Mouse (Mus musculus): ENCODE data around the gene Efcab6.
"Not testable (repeated sequence)": the region's sequence is repeated elsewhere in the genome, so short reads cannot be mapped to it uniquely, and the experiment has no call there.

Gene Efcab6

DNA sequence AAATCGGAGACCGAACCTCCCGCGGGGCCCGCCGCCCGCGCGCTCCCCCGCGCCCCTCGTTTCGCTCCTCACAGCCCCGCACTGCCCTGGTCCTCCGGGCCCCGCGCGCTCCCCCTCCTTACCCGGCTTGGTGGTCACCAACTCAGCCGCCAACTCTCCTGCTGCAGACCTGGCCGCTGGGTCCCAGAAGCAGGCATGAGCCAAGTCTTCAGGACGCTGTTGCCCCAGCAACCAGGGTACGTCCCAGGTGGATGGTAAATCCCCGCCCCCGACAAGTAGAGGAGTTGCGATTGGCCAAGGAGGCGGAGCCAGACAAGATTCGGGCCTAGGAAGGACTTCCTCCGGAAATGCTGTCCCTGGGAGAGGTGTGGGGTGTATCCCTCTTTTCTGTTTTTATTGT is at the start of gene Efcab6:
Gene Efcab6, minus strand, starts transcription at position 240 of the 400 bp plus-strand sequence.
- DNase-seq, result no peak

DNA sequence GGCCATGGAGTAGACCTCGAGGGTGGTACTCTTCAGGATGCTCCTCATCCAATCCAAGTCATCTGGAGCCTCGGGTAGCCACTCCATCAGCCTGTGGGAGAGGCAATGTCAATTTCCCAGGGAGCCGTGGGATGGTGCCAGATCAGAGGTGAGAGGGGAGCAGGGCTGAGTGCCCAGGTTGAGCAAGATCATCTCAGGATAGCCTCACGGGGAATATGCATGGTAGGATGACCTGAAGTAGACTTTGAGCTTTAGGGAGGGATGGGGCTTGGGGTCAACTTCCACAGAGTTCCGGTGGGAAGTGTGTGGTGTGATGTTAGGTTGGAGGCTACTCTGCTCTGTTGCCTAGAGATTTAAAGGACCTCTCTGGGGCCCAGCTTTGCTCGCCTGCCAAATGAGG is 48.7 kb upstream of the Efcab6 start:
- DNase-seq, result no peak

DNA sequence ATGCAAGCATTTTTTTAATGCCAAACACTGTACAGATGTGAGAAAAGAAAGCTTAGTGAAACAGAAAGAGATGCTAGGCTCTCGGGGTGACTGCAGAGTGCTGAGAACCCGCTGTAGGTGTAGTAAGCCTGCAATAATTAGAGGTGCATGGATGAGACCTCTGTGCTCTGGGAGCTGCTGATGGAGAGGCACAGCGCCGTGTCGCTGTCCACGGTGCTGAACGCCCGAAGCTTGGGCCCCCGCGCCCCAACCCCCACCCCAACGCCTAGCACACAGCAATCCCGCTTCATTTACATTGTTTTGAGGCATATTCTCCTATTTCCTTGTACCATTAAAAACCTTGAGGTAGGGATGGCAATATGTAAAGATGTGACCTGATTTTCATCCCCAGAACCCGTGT is 43.7 kb upstream of the Efcab6 start:
- no peak for DNase-seq

DNA sequence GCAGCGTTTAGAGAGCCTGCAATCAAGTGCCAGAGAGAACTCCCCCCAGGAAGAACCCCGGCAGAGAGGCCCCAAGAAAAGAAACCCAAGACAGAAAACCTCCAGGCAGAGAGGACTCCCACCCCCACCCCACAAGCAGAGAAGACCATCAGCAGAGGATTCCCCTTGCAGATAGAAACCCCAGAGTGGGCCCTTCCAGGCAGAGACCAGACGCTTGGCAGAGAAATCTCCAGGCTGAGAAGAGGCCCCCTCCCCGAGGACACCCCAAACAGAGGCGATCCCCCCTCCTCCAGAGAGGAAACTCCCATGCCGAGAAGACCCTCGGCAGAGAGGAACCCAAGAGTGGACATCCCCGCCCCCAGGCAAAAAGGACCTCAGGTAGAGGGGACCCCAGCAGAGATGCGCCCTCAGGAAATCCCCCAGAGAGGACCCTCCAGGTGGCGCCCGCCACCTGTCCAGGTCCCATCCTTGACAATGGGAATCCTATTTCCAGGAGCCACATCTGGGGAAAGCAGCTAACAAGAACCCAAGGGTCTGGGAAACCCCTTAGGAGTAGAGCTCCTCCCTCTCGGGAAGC is 40.8 kb upstream of the Efcab6 start:
- DNase-seq, result peak; percentile 59

DNA sequence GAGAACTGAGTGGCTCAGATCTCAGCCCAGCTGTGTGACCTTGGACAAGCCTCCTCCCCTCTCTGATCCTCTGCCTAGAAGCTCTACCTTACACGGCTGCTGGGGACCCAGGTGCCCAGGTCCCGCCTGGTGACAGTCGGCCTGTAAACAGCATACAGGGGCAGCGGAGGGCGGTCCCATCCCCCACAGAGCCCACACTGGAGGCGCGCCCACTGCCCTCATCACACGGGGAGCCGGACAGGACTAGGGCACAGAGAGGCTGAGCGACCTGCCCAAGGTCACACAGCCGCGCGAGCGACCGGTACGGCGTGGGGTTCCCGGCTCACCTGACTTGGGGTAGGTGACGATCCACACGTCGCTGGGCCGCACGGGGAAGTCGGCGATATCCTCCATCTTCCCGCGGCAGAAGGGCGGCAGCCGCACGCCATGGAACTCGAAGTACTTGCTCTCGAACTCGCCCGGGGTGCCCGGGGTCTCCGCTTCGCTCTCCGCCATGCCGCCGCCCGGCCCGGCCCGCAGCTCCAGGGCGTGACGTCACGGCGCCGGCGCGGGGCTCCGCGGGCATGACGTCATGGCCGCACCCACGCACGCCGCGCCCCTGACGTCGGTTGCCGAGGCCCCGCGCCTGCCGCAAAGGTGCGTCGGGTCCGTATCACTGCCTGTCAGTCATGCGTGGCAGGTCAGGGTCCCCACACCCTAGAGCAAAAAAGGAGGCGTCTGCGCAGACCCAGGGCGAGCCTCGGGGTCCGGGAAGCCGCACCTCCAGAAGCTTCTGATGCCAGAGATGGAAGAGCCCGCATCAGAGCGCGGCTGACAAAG is 40.1 kb upstream of the Efcab6 start, which contains the start of gene Sult4a1:
Gene Sult4a1, minus strand, starts transcription at position 650 of the 819 bp plus-strand sequence.
- peak; percentile 80 for DNase-seq

DNA sequence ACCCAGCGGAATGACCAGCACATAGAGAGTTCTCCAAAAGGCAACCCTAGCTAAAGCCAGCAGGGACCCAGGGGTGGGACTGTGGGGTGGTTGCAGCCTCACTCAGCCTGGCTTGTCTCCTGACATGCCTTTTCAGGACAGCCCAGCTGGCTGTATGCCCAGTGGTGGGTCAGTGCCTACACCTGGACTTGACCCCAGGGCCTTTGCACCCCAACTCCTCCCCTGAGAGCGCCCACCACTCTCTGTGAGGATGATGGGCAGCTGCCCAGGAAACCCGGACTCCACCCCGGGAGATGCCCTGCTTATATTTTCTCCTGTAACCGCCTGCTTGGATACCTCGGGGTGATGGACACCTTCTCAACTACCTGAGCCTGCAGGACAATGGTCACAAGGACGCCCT is 39.4 kb upstream of the Efcab6 start:
- peak; percentile 60 for DNase-seq

DNA sequence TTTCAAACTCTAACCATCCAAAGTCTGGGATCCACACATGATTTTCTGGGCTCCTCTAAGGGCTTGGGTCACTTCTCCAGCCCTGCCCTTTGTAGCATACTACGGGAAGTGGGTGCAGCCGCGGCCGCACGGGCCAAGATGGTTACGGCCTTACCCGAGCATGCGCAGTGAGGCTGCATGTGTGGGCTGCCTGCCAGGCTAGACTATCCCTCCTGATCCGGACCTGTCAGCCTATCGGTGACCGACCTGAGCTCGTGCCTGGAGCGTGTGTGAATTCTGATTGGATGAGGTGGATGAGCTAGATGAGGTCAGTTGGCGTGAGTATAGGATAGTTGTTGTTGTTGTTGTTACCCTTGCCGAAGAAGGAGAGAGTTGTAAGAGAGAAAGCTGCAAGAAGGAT is 32.4 kb upstream of the Efcab6 start:
- DNase-seq, result not testable (repeated sequence)

DNA sequence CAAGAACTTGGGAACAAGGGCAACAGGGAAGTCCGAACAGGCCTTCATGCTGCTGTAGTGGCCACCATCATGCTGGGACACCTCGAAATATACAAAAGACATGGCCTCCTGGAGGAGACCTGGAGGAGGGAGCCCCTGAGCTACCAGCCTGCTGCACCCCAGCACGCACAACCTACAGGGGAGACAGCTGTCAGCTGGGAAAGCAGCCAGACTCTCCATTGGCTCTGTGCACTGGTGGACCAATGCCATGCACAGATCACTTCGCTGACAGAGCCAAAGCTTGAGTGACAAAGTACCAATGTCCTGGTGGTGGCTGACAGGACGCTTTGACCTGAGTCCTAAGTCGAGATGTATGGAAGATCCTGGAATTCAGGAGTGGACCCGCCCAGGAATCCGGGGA is 30.9 kb upstream of the Efcab6 start:
- peak; percentile 83 for DNase-seq

DNA sequence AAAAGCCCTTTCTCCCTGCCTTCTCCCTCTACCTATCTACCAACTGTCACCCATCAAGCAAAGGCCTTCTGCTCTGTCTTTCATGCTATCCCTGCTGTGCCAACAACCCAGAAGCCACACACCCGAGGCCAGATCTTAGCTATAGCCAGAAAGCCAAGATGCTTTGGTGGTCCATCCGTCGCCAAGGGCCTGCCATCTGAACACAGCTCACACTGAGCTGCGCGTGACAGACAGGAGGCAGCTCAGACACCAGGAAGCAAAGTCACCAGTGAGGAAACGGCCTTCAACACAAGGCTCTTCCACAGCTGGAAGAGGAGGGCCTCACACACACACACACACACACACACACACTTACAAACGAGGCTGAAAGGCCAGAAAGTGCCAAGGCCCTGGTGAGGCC is 29.7 kb upstream of the Efcab6 start:
- no peak for DNase-seq

DNA sequence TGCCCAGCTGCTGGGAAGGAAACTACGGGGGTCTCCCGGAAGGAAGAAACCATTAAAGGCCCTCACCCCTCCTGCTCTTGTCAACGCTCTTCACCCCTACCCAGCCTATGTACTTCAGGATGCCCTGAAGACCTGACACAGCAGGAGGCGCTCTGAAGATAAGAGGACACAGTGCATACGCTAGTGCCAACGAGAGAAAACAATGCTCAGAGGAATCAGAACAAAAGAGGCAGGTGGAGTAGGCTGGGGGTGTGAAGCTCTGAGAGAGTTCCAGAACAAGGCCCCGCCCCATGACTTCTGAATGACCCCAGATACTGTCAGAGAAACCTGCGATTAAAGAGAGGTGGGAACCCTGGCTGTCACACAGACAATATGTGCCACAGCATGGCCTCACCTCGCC is 21.6 kb upstream of the Efcab6 start:
- no peak for DNase-seq

DNA sequence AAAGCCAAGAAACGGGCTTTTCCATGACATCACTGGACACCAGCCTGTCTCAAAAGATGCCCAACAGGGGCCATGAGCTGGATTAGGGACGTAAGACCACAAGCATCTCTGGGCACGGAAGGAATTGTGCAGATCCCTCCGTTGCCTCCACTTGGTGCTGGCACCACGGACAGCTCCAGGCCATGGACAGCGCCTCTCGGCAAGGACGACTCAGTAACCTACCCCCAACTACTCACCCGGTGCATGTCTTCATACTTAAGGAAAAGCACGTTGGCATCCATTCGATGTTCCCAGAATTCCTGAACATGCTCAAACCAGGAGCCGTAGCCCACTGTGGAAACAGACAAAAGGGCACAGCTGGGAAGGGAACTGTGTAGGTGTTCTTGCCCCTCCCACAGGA is 21.2 kb upstream of the Efcab6 start:
- DNase-seq, result no peak

DNA sequence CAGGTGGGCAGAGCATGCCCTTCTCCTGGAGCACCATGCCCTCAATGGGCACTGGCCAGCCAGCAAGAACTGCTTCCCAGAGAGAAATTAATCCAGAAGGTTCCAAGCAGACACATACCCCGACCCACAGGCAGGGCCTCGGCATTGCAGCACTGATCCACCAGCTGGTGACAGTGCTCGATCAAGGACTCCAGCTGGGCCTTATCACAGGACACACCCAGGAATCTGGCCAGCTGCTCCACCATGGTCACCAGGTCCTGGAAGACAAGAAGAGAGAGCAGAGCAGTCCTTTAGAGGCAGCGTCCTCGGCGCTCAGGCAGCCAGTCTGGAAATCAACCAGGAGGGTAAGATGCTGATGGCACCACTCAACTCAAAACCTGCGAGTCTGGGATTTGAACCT is 14.9 kb upstream of the Efcab6 start:
- DNase-seq, result no peak

DNA sequence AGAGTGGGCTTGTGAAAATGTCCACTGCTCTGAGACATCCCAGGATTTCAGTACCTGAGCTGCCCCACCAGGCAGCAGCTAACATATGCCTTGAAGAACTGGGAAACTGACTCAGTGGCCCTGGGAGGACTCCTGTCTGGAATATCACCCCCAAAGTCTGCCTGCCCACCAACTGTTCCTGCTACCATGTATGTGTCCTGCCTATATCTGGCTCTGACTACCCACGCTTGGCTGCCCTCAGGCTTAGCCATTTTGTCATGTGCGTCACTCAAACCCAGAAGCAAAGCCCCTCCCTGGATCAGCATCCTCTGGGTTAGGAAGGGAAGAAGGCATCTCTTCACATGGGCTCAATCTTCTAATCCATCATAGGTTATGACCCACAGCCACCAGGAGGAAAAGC is 14.3 kb upstream of the Efcab6 start:
- DNase-seq, result no peak

DNA sequence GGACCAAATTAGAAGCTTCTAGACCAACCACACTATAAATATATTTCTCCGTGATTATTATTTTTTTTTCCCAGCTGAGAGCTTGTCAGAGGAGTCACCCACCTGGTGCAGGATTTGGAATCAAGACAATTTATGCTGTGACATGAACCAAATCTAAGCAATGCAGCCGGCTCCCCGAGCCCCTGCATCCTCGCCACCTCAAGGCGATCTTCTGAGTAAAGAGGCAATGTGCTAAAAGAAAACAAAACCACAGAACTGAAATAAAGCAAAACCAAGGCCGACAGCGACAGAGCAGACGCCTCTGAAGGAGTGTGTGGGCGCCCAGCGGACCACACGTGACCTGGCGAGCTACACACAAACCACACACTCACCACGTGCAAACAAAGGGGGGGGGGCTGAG is 13.5 kb upstream of the Efcab6 start:
- no peak for DNase-seq

DNA sequence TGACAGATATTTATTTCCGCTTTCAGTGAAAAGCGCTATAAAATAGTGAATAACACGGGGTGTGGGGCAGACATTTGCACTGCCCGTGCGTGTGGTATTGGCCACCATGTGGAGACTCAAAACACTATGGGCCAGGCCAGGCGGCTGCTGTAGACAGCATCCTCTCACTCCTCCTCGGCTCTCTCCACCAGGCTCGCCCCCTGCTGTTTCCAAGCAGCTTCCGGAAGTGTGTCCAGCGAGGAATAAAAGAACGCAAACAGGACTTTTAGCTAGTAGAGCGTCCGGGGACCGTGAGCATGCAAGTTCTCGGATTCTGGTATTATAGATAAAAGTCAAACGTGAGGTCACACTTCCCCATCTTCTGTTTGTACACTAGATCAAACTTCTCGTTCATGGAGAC is 12.0 kb upstream of the Efcab6 start:
- no peak for DNase-seq

DNA sequence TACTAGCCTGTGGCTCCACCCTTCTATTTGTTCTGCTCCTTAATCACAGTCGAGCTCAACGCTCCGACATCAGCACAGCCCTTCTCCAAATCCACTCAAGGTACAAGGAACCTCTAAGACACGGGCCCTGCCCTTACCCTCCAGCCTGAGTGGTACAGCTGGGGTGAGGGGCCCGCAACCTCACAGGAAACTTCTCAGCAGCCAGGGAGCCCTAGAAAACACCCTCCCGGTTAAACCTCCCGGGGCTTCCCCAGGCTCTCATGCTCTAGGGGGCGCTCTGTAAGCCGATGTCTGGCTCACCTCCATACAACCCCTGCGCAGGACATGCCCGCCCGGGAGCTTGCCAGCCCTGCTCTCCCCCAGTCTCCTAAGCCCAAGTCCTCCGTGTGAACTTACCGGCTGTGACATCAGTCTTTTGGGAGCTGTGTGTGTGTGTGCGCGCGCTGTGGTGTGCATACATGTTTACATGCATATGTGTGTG is 9.6 kb upstream of the Efcab6 start:
- peak; percentile 25 for DNase-seq

DNA sequence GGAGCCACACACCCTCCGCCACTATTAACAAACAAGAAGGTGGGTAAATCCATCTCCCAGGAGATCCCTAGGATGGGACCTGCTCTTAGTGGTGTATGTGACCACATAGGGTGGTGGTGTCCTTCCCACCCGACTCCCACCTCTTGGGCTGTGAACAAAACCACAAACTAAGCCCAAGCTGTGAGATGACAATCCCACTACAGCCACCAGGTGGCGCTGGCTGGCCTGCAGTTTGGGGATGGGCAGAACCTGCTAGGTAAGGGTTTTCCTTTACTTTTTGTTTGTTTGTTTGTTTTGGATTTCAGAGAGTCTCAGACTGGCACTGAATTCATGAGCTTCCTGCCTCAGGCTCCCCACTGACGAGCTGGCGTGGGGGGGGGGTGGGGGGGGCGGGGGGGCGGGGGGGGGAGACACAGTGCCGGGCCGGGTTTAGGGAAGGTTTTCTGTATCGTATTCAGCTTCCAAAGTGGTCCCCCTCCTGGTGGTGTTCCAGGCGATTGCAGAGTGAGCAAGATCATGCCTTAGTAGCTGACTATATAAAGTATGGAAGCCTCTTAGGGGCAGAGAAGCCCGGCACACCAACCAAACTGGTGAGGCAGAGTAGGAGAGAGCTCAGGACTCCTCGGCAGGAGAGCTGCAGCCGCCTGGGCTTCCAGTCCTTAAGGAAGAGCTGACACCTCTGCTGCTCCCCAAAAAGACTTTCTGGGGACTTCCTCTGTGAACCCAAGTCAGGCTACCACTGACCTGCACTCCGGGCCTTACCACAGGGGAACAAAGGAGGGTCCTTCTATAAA is 8.9 kb upstream of the Efcab6 start:
- peak; percentile 55 for DNase-seq

DNA sequence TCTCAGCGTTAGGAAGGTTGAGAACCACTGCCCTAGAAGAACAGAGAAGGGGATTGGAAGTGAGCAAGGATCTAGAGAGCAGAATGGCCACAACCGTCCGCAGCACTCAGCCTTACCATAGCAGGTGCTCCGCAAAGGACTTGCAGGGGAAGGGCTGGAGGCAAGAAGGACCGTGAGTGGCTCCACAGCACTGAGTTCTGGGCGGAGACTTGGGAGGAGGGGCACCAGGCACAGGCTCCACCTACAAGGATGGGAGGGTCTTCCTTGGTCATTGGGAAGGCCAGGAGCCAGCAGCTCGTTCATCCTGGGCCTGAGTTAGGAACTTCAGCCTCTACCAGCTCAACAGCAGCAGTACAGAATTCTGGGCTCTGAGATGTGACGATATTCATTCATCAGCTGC is 7.9 kb upstream of the Efcab6 start:
- no peak for DNase-seq

DNA sequence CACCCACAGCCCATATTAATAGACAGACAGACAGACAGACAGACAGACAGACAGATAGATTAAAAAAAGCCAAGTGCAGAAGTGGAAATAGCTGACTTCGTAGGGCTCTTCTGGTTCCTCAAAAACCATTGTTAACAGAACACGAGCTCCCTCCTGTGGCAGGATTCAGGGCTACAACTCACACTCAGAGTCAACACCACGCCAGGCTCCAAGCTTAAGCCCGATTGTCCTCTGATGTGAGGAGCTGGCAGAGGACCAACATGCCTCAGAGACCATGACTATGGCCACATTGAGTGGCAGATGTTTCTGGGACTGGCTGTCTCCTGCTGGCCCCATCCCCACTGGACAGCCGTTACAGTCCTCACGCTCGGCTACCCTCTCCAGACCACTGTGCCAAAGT is 7.0 kb upstream of the Efcab6 start:
- peak; percentile 59 for DNase-seq

DNA sequence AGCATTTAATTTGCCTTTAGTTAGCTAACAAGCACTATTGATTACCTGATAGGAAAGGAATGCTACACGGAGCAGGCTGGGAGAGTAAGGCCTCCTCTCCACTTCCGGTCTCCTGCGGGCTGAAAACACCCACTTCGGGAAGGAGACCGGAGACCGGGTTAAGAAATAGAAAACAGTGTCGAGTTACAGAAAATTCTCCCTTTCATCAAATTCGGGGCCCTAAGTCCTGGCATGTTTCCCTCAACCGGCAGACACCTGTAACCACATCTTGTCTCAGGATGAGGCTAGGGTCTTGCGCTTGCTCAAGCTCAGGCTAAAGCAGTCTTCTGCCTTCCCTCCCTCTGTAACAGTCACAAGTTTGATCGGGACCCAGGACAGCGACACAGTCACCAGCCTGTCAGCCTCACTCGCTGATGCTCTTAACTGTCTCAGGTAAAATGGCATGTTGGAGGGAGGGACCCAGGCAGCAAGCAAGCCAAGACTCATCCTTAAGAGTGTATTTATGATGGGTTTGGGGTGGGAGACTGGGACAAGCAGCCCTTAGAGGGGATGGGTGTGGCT is 5.0 kb upstream of the Efcab6 start:
- no peak for DNase-seq

DNA sequence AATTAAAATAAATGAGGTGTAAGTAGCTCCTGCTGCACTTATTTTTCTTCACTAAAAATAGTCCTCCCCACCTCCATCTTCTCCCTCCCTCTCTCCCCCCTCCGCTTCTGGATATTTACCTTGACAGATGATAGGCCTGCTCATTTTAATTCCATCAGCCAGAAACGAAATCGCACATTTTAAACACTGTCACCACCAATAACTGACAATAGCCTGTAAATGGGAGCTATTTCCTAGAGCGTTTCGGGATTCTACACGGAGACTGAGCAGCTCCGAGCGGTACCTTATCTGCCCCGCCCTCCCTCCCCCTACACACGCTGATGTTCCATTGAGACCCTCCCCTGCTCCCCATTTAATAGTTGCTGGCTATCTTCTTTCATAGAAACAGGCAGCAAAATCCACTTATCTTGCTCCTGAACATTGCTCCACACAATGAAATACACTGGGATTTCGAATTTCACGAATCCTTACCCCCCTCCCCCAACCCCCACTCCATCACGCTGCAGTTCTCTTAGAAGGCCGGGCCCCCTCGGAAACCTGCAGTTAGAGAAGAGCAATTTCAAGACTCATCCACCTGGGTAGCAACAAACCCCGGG is 4.4 kb upstream of the Efcab6 start:
- no peak for DNase-seq

DNA sequence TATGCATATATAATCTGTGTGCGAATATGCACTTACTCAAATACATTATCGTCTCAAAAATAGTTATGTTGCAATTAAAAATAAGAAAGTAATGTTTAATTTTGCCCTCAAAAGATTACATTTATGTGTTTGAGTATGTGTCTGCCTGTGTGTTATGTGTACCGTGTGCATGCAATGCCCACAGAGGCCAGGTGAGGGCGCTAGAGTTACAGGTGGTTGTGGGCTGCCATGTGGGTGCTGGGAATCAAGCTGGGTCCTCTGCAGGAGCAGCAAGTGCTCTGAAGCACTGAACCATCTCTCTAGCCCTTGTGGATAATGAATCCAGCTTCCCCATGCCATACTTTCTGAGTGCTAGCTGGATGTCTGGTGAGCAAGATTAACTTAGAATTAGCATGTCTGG is 522 bp upstream of the Efcab6 start:
- DNase-seq, result no peak

DNA sequence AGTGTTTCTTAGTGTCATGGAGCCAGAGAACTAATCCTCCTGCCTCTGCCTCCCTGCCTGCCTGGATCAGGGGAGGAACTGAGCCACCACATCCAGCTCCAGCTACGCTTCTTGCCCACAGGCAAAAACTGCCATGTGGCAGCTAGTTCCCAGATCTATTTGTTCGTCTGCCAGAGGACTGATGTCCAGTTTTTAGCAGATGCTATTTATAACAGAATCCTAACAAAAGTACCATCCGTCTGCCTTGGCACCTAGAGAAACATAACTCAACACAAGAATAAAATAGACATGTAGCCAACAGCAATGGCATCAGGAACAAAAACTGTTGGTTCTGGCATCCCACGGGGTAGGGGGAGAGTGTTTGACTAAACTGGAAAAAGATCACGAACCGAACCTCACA is 6.3 kb downstream of the Efcab6 start:
- DNase-seq, result no peak
